Mouse (Mus musculus) midbrain, embryonic 13.5 days (tissue): ENCODE data around the gene Phc1. TPM values are rescaled to one million over a fixed set of nuclear protein-coding genes. Genes with fewer than 3 reads are reported as not detected.
"Not testable (repeated sequence)": the region's sequence is repeated elsewhere in the genome, so short reads cannot be mapped to it uniquely, and the experiment has no call there.

ENCODE experiments used
- ATAC-seq: fragments of 200-750 bp; cut with Nextera tagmentation; 2 replicates; pipeline ENCODE4 v1.8.0; 2017; ENCODE audit warnings: mild to moderate bottlenecking, moderate TSS enrichment, moderate library complexity
- H3K27ac ChIP-seq: fragments of 300-500 bp; sonication (generic); 2 replicates; pipeline ENCODE4 v1.5.1; 2015; ENCODE audit warnings: inconsistent platforms, mild to moderate bottlenecking, moderate library complexity
- H3K27me3 ChIP-seq: fragments of 300-500 bp; sonication (generic); 2 replicates; pipeline ENCODE4 v1.6.1; 2015; ENCODE audit warnings: mild to moderate bottlenecking, inconsistent platforms
- H3K36me3 ChIP-seq: fragments of 300-500 bp; sonication (generic); 2 replicates; pipeline ENCODE4 v1.6.1; 2015; ENCODE audit warnings: mild to moderate bottlenecking, inconsistent platforms
- H3K4me1 ChIP-seq: fragments of 300-500 bp; sonication (generic); replicated peaks from 2 replicates; pipeline ENCODE4 v1.6.1; 2015; ENCODE audit warnings: inconsistent platforms
- H3K4me2 ChIP-seq: fragments of 300-500 bp; sonication (generic); replicated peaks from 2 replicates; pipeline ENCODE4 v1.6.1; 2015; ENCODE audit warnings: moderate library complexity, mild to moderate bottlenecking, inconsistent platforms
- H3K4me3 ChIP-seq: fragments of 300-500 bp; sonication (generic); replicated peaks from 2 replicates; pipeline ENCODE4 v1.5.1; 2015; ENCODE audit warnings: mild to moderate bottlenecking, inconsistent platforms
- H3K9ac ChIP-seq: fragments of 300-500 bp; sonication (generic); replicated peaks from 2 replicates; pipeline ENCODE4 v1.6.1; 2015; ENCODE audit warnings: mild to moderate bottlenecking, inconsistent platforms
- H3K9me3 ChIP-seq: fragments of 300-500 bp; sonication (generic); 2 replicates; pipeline ENCODE4 v1.6.1; 2016; ENCODE audit warnings: mild to moderate bottlenecking, inconsistent platforms
- WGBS: fragments of 180-500 bp; shearing (Covaris S2); methylation state at CpG from one replicate; pipeline ENCODE4 v1.1.7; 2015; 5-methylcytosine and 5-hydroxymethylcytosine counted together
- polyA plus RNA-seq: library from polyadenylated mRNA; unstranded; fragments of >200 nt; fragmentation: Nextera tagmentation; extraction: Ambion mirVana; gene quantifications from 2 replicates; pipeline ENCODE4 v1.2.1, GENCODE M21; 2015

Gene Phc1
- 37.7 and 39.0 TPM in 2 replicates for polyA plus RNA-seq

GRCm38 (mm10) chr6:122340349-122341000 lies at the start of gene Phc1:
TSS of gene Phc1 (minus strand) at chr6:122340561.
- peak; percentile 58 for ATAC-seq
- peak within 1 kb of the TSS; percentile 98 for H3K27ac ChIP-seq
- peak within 1 kb of the TSS; percentile 83 for H3K9ac ChIP-seq
- no peaks in the 10 kb centered on the region for H3K27me3 ChIP-seq
- H3K4me3 ChIP-seq = peak within 1 kb of the TSS; percentile 76
- H3K9me3 ChIP-seq = no peaks in the 10 kb centered on the region
- H3K36me3 ChIP-seq = peaks cover 8% of the 10 kb centered on the region
- WGBS = under 1% methylated on average over 17 of the region's 17 CpGs
- H3K4me1 ChIP-seq = peaks cover 41% of the 10 kb centered on the region
- H3K4me2 ChIP-seq = peak within 1 kb of the TSS; percentile 82

GRCm38 (mm10) chr6:122389986-122390385 lies 49.6 kb upstream of the Phc1 start:
- H3K27ac ChIP-seq, H3K4me1 ChIP-seq, H3K4me3 ChIP-seq, H3K9ac ChIP-seq, H3K9me3 ChIP-seq, H3K27me3 ChIP-seq, H3K4me2 ChIP-seq, H3K36me3 ChIP-seq, ATAC-seq: not testable (repeated sequence)
- WGBS = 62% methylated on average over 3 of the region's 3 CpGs

GRCm38 (mm10) chr6:122387177-122388028 lies 47.0 kb upstream of the Phc1 start:
- not testable (repeated sequence) for H3K27ac ChIP-seq, H3K9ac ChIP-seq, H3K4me3 ChIP-seq, ATAC-seq, H3K4me2 ChIP-seq, H3K9me3 ChIP-seq, H3K27me3 ChIP-seq, H3K4me1 ChIP-seq, H3K36me3 ChIP-seq
- WGBS = 93% methylated on average over 12 of the region's 12 CpGs

DNA sequence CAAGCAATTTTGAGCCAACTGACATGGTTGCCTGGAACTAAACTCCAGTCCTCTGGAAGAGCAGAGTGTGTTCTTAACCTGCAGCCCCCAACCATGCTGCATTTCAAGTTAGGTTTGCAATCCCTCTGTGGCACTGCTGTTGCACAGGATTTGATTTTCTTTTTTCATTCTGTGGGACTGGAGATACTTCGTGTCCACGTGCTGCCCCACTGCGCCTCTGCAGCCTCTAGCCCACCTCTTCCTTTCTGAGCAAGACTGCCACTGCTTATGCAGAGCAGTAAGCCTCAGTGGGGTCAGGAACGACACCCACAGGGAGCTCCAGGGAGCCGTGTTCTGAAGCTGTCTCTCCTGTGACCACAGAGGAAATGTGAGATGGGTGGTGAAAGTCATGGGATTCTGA lies 45.4 kb upstream of the Phc1 start:
- no peaks in the 10 kb centered on the region for H3K27me3 ChIP-seq
- 76% methylated on average over 5 of the region's 5 CpGs for WGBS
- H3K9ac ChIP-seq = no peak overlapping the region
- H3K4me3 ChIP-seq = no peak overlapping the region
- no peak overlapping the region for H3K4me2 ChIP-seq
- no peaks in the 10 kb centered on the region for H3K4me1 ChIP-seq
- ATAC-seq = no peak
- H3K36me3 ChIP-seq = no peaks in the 10 kb centered on the region
- H3K9me3 ChIP-seq = no peaks in the 10 kb centered on the region
- H3K27ac ChIP-seq = no peak overlapping the region

DNA sequence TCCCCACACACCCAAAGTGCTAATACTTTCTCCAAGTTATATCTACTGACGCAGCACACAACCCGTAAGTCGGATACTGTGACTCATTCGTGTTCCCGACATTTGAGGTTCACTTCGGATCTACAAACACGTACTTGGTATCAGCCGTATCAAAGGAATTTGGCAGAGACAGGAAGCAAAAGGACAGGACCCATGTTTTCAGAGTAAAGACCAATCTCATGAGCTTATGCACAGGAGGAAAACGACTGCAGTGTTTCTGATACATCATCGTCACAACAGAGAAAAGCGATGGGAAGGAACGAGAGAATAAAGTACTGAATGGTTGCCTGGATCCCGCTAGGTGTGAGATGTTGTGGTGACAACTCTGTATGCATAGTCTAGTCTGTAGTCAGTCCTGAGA lies 44.5 kb upstream of the Phc1 start:
- WGBS = 92% methylated on average over 13 of the region's 13 CpGs
- H3K4me2 ChIP-seq = no peak overlapping the region
- H3K9me3 ChIP-seq = no peaks in the 10 kb centered on the region
- no peak for ATAC-seq
- H3K4me3 ChIP-seq = no peak overlapping the region
- no peaks in the 10 kb centered on the region for H3K4me1 ChIP-seq
- no peaks in the 10 kb centered on the region for H3K27me3 ChIP-seq
- no peaks in the 10 kb centered on the region for H3K36me3 ChIP-seq
- H3K27ac ChIP-seq = no peak overlapping the region
- H3K9ac ChIP-seq = no peak overlapping the region

GRCm38 (mm10) chr6:122383211-122383610 lies 42.9 kb upstream of the Phc1 start:
- WGBS = 74% methylated on average over 5 of the region's 5 CpGs

DNA sequence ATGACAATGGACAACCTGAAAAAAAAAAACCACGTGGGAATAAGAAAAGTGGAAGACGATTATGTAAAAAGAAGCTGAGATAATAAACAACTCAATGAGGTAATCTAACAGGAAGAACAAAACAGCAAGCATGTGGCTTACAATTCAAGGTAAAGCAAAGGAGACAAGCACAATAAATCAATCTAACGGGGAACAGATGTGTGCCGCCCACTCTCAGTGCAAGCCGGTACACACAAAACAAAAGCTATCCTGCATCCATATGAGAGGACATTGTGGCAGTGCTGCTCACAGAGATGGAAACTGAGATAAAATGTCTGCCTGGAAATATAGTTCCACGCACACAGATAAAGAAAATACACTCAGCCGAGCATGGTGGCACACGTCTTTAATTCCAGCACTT lies 41.7 kb upstream of the Phc1 start:
- Histone ChIP-seq H3K4me2 (no peak overlapping the region), H3K36me3 (no peaks in the 10 kb centered on the region), H3K4me1 (no peaks in the 10 kb centered on the region), H3K27me3 (no peaks in the 10 kb centered on the region), H3K9me3 (no peaks in the 10 kb centered on the region), H3K27ac (no peak overlapping the region), H3K9ac (no peak overlapping the region), H3K4me3 (no peak overlapping the region)
- ATAC-seq = no peak
- WGBS = 89% methylated on average over 8 of the region's 8 CpGs

More at GRCm38 (mm10) chr6:122383211-122383610, 42.9 kb upstream of the Phc1 start:
- Histone ChIP-seq H3K4me3 (no peak overlapping the region), H3K4me1 (no peaks in the 10 kb centered on the region), H3K27me3 (no peaks in the 10 kb centered on the region), H3K4me2 (no peak overlapping the region), H3K9me3 (no peaks in the 10 kb centered on the region), H3K36me3 (no peaks in the 10 kb centered on the region), H3K9ac (no peak overlapping the region), H3K27ac (no peak overlapping the region)
- ATAC-seq = no peak

DNA sequence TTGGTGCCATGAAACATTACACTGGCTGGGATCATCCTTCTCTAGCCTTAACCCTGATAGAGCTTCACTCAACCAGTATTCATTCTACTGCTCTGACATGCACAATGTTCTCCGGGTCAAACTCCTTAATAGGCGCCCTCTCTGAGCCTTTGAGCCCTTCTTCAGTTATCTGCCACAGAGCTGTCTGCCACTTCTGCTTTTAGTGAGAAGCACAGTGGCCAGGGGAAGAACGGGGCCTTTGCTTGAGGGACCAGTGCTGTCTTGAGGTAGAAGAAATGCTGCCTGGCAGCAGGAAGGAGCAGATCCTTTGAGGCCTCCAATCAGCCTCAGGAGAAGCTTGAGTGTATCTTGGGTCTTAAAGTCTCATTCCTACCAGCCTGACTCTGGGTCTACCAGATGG lies 27.9 kb upstream of the Phc1 start:
- 92% methylated on average over 3 of the region's 3 CpGs for WGBS
- Histone ChIP-seq H3K4me3 (no peak overlapping the region), H3K36me3 (no peaks in the 10 kb centered on the region), H3K27ac (no peak overlapping the region), H3K4me1 (no peaks in the 10 kb centered on the region), H3K27me3 (no peaks in the 10 kb centered on the region), H3K4me2 (no peak overlapping the region), H3K9ac (no peak overlapping the region), H3K9me3 (no peaks in the 10 kb centered on the region)
- no peak for ATAC-seq

GRCm38 (mm10) chr6:122366976-122367375 lies 26.6 kb upstream of the Phc1 start:
- WGBS = 64% methylated on average over 3 of the region's 3 CpGs
- H3K9me3 ChIP-seq = no peaks in the 10 kb centered on the region

DNA sequence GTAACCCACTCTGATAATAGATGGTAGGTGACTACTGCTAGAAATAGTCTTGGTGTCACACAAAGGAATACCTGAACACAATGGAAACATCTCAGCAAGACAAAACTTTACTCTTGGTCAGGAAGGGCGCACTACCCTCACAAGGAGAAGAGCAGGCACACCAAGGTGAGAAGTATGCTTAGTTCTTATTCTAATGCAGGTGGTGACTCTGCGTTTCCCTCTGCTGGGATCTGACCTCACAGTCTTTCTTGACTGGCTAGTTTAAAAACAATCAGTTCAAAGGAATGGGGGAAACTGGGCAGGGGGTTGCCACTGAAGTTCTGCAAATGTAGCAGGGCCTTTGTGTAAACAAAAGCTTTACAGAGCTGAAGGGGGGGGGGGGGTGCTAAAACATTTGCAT lies 25.9 kb upstream of the Phc1 start:
- Histone ChIP-seq H3K9me3 (no peaks in the 10 kb centered on the region), H3K4me3 (no peak overlapping the region), H3K27me3 (no peaks in the 10 kb centered on the region), H3K36me3 (no peaks in the 10 kb centered on the region), H3K4me2 (no peak overlapping the region), H3K4me1 (no peaks in the 10 kb centered on the region), H3K27ac (no peak overlapping the region), H3K9ac (no peak overlapping the region)
- no peak for ATAC-seq
- 45% methylated on average over 2 of the region's 2 CpGs for WGBS

More at GRCm38 (mm10) chr6:122366976-122367375, 26.6 kb upstream of the Phc1 start:
- no peaks in the 10 kb centered on the region for H3K27me3 ChIP-seq
- no peaks in the 10 kb centered on the region for H3K4me1 ChIP-seq
- H3K4me2 ChIP-seq = no peak overlapping the region
- no peak overlapping the region for H3K4me3 ChIP-seq
- ATAC-seq = no peak
- H3K9ac ChIP-seq = no peak overlapping the region
- H3K36me3 ChIP-seq = no peaks in the 10 kb centered on the region
- H3K27ac ChIP-seq = no peak overlapping the region

DNA sequence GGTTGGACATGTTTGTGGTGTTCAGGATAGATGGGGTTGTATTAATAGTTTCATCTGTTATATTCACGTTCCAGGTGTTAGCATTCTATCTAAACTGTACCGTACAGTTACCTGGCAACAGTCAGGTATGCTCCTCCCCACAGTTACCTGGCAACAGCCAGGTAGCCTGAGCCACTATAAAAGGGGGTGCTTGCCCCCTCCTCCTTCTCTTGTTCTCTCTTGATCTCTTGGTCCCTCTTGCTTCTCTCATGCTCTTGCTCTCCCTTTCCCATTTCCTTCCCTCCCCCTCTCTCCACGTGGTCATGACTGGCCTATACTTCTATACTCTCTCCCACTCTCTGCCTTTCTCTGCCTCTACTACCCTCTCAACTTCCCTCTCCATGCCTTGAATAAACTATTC lies 25.3 kb upstream of the Phc1 start:
- Histone ChIP-seq H3K4me1 (no peaks in the 10 kb centered on the region), H3K27me3 (no peaks in the 10 kb centered on the region), H3K4me3 (no peak overlapping the region), H3K36me3 (no peaks in the 10 kb centered on the region), H3K9me3 (no peaks in the 10 kb centered on the region), H3K9ac (no peak overlapping the region), H3K4me2 (no peak overlapping the region), H3K27ac (no peak overlapping the region)
- WGBS = 55% methylated on average over 3 of the region's 3 CpGs
- no peak for ATAC-seq

DNA sequence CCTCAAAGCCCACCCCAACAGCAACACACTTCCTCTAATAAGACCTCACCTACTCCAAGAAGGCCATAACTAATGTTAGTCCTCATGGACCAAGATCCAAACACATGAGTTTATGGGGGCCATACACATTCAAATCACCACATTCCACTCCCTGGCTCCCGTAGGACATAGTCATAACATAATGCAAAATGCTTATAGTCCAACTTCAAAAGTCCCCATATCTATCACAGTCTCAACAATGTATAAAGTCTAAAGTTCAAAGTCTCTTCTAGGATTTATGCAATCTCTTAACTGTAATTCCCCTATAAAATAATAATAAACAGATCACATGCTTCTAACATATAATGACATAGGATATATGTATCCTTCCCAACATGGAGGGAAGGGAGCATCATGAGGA lies 16.7 kb upstream of the Phc1 start:
- ATAC-seq = no peak
- H3K4me3 ChIP-seq = no peak overlapping the region
- 96% methylated on average over 1 of the region's 1 CpGs for WGBS

More for the DNA sequence above, 16.7 kb upstream of the Phc1 start:
- Histone ChIP-seq H3K9me3 (no peaks in the 10 kb centered on the region), H3K27ac (no peak overlapping the region), H3K4me1 (no peaks in the 10 kb centered on the region), H3K4me2 (no peak overlapping the region), H3K9ac (no peak overlapping the region), H3K36me3 (no peaks in the 10 kb centered on the region), H3K27me3 (no peaks in the 10 kb centered on the region)
